In genomic region chr19:3264348-3264747, GRCm38 (mm10) we compare ENCODE assay signal across 19 mouse cellular contexts. TPM values are rescaled to one million over a fixed set of nuclear protein-coding genes. Genes with fewer than 3 reads are reported as not detected.
A peak's percentile ranks its signal among the peaks of the same experiment; 100 is the strongest.
DNase-seq lines count a peak whose midpoint lies in the region; ATAC-seq lines count a peak whose summit lies in the region.
"Had no signal": no experiment of that assay in that cellular context is flagged by ENCODE, and none has a peak within 500 bp of the region (broad histone marks: within the 10 kb centered on the region; RNA-seq: fewer than 3 reads in every experiment).

No protein-coding gene starts in this region.

- no peak overlapping the region for H3K4me3 ChIP-seq in heart, embryonic 10.5 days
- no peak overlapping the region for H3K4me3 ChIP-seq in liver, embryonic 11.5 days (ENCODE audit: low read depth, low read length)
- H3K4me3 ChIP-seq: embryonic facial prominence, embryonic 15.5 days; gastrocnemius, adult 2 months; hindbrain, embryonic 12.5 days; megakaryocyte, embryonic 14.5 days had no signal

- H3K9ac ChIP-seq in liver, embryonic 11.5 days (ENCODE audit: low read depth, low read length) = no peak overlapping the region
- H3K9ac ChIP-seq: embryonic facial prominence, embryonic 15.5 days; hindbrain, embryonic 12.5 days; liver, embryonic 14.5 days had no signal

- intact Hi-C loops in heart, postnatal 10 days (cut with DNase I) = no loop called here

- ATAC-seq in liver, embryonic 11.5 days (replicated peaks; ENCODE audit: low FRiP score) = no peak
- ATAC-seq: midbrain, embryonic 16.5 days had no signal

- no peaks in the 10 kb centered on the region for H3K4me1 ChIP-seq in heart, embryonic 10.5 days
- no peaks in the 10 kb centered on the region for H3K4me1 ChIP-seq in liver, embryonic 11.5 days (replicated peaks; ENCODE audit: control insufficient read depth, insufficient read depth, low read length)
- H3K4me1 ChIP-seq: embryonic facial prominence, embryonic 15.5 days; hindbrain, embryonic 12.5 days had no signal

- peak; percentile 69 for DNase-seq in heart, embryonic 10.5 days (ENCODE audit: low spot score)
- no peak for DNase-seq in heart, postnatal 10 days
- peak; percentile 30 for DNase-seq in liver, embryonic 11.5 days (ENCODE audit: low spot score)
- no peak for DNase-seq in liver
- DNase-seq in right cerebral cortex, adult 18-20 months = peak; percentile 0
- no peak for DNase-seq in right cerebral cortex, postnatal 25 days
- peak; percentile 0 for DNase-seq in yolk sac, embryonic 10.5 days (ENCODE audit: low spot score)
- DNase-seq: adrenal gland, postnatal 36 days; B cell, adult 2 months; cerebellum, adult 11-12 months; embryo, embryonic 11 days; gastrocnemius, adult 2 months; left cerebral cortex, postnatal 4 days; thymus, postnatal 4 days had no signal

- no peak overlapping the region for H3K27ac ChIP-seq in heart, embryonic 10.5 days
- H3K27ac ChIP-seq in liver, embryonic 11.5 days (ENCODE audit: low read depth, low read length) = no peak overlapping the region
- H3K27ac ChIP-seq: embryonic facial prominence, embryonic 15.5 days; gastrocnemius, adult 2 months; hindbrain, embryonic 12.5 days; liver, embryonic 14.5 days had no signal

- WGBS in heart, embryonic 10.5 days = 89% methylated on average over 6 of the region's 6 CpGs
- 92% methylated on average over 6 of the region's 6 CpGs for WGBS in liver, embryonic 11.5 days

- H3K4me2 ChIP-seq in liver, embryonic 11.5 days = no peak overlapping the region
- H3K4me2 ChIP-seq: embryonic facial prominence, embryonic 15.5 days; hindbrain, embryonic 12.5 days had no signal

- no peaks in the 10 kb centered on the region for H3K27me3 ChIP-seq in heart, embryonic 10.5 days (ENCODE audit: insufficient read depth, poor library complexity, severe bottlenecking)
- H3K27me3 ChIP-seq in liver, embryonic 11.5 days (replicated peaks; ENCODE audit: control insufficient read depth, insufficient read depth, low read length) = no peaks in the 10 kb centered on the region
- H3K27me3 ChIP-seq: embryonic facial prominence, embryonic 15.5 days; hindbrain, embryonic 12.5 days; megakaryocyte, embryonic 14.5 days had no signal

- H3K9me3 ChIP-seq in heart, embryonic 10.5 days = no peaks in the 10 kb centered on the region
- H3K9me3 ChIP-seq in liver, embryonic 11.5 days (ENCODE audit: control insufficient read depth, low read length) = no peaks in the 10 kb centered on the region
- H3K9me3 ChIP-seq: embryonic facial prominence, embryonic 15.5 days; hindbrain, embryonic 12.5 days; megakaryocyte, embryonic 14.5 days had no signal

- peaks cover 91% of the 10 kb centered on the region for H3K36me3 ChIP-seq in heart, embryonic 10.5 days
- peaks cover 32% of the 10 kb centered on the region for H3K36me3 ChIP-seq in liver, embryonic 11.5 days (ENCODE audit: control insufficient read depth, insufficient read depth, low read length)

RNA-seq across cellular contexts. Expression of gene Mrpl21, which starts 18.4 kb away (rescaled TPM):
- polyA plus RNA-seq in heart, embryonic 10.5 days (2016; fragmentation: Nextera tagmentation; extraction: Ambion mirVana) = 114 and 118 TPM in 2 replicates
- 10 to 100 TPM; 79.0 to 79.6 TPM for total RNA-seq in heart, postnatal 10 days (2021)
- 154 and 156 TPM in 2 replicates for polyA plus RNA-seq in liver, embryonic 11.5 days (2014; fragmentation: Nextera tagmentation; extraction: Ambion mirVana)

RNA-seq across cellular contexts. Expression of gene Ighmbp2, which starts 18.5 kb away (rescaled TPM):
- polyA plus RNA-seq in heart, embryonic 10.5 days (2016; fragmentation: Nextera tagmentation; extraction: Ambion mirVana) = 7.2 and 7.4 TPM in 2 replicates
- 1 to 10 TPM; 3.8 to 3.9 TPM for total RNA-seq in heart, postnatal 10 days (2021)
- polyA plus RNA-seq in liver, embryonic 11.5 days (2014; fragmentation: Nextera tagmentation; extraction: Ambion mirVana) = 7.4 and 8.8 TPM in 2 replicates

RNA-seq across cellular contexts. Expression of gene Cpt1a, which starts 57.8 kb away (rescaled TPM):
- polyA plus RNA-seq in heart, embryonic 10.5 days (2016; fragmentation: Nextera tagmentation; extraction: Ambion mirVana) = 7.1 and 12.5 TPM in 2 replicates
- 100 to 1,000 TPM; 126 to 144 TPM for total RNA-seq in heart, postnatal 10 days (2021)
- polyA plus RNA-seq in liver, embryonic 11.5 days (2014; fragmentation: Nextera tagmentation; extraction: Ambion mirVana) = 15.0 and 15.8 TPM in 2 replicates

Comparison
In these comparisons a context has a peak if more than half of its experiments do, and no peak if none do; other contexts are left out.
1. DNase-seq: peak in heart, embryonic 10.5 days (single experiment), liver, embryonic 11.5 days (single experiment), right cerebral cortex, adult 18-20 months (single experiment) and yolk sac, embryonic 10.5 days (single experiment); none in heart, postnatal 10 days (0 of 2), liver (single experiment) and right cerebral cortex, postnatal 25 days (single experiment).